Mouse (Mus musculus): ENCODE measurements around the gene Mecom.

Gene Mecom

GRCm38 (mm10) chr3:30353878-30354727, 193.7 kb downstream of the Mecom start:
- no peak for DNase-seq (ENCODE audit: low spot score)

GRCm38 (mm10) chr3:30349279-30349678, 198.5 kb downstream of the Mecom start:
- DNase-seq (ENCODE audit: low spot score): no peak

GRCm38 (mm10) chr3:30344151-30344550, 203.7 kb downstream of the Mecom start:
- DNase-seq (ENCODE audit: low spot score): no peak

DNA sequence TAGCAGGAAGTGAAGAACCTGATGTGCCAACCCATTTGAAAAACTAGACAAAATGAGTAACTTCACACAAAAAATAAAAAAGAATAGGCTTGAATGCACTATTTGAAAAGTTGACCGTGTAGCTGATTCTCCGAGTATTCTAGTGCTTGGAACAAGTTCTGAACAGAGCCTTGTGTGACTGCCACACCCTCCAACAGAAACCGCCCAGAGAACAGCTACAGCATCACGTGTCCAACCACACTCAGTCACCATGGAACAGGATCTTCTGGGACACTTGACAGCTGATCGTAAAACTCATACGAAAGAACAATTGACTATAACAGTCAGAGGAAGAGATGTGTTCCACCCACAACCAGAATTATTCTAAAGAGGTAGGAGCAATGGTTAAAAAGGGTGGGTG, 215.5 kb downstream of the Mecom start:
- no peak for DNase-seq (ENCODE audit: low spot score)

DNA sequence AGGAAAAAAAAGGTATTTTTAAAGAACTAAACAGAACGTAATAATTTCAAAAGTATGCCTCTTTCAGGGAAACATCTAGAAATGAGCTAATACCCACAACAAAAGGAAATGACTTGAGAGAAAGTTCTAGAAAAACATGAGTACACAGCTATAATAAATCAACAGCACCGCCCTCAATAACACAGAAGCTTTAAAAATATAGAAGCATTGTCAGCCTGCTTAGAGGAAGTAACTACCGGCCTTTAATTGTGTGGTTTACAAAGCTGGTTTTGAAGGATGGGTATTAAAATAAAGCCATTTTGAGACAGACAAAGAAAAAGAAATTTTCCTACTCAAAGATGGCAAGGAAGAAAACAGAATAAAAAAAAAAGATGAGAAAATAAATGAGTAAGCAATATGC, 217.3 kb downstream of the Mecom start:
- no peak for DNase-seq (ENCODE audit: low spot score)

DNA sequence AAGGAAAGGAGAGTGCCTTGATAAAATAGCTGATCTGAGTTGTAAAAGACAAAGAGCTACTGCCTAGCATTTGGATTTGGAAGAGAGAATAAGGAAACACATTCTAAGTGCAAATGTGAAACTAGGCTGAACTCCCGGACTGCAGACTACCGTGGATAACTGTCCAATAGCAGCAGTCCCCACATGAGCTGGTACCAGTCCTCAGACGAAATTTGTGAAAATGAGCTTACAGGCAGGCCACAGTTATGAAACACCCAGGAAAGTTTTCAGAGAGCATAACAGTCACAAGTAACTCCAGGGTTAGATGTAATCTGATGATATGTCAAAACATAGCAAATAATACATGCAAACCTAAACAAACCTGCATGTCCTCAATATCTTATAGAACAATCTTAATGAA, 217.8 kb downstream of the Mecom start:
- no peak for DNase-seq (ENCODE audit: low spot score)

- no peak for DNase-seq (ENCODE audit: low spot score)
Measured at GRCm38 (mm10) chr3:30314955-30315354, 232.9 kb downstream of the Mecom start.

DNA sequence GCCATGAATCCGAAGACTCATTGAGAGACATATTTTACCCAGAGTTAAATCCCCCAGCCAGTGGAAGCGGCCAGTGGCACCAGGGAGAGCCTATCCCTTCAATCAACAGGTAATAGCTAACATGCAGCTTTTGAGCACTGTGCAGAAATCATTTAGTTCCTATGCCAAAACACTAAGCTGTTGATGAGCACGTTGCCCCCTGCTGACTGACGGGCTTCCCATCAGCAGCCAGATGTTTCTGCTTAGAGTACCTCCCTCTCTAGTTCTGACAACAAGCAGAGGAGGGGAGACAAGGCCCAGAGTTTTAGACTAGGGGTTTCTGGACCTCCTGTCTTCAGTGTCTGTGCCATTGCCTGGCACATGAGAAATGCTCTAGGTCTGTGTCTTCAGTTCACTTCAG, 239.7 kb downstream of the Mecom start:
- DNase-seq (ENCODE audit: low spot score): no peak

- no peak for DNase-seq (ENCODE audit: low spot score)
Measured at GRCm38 (mm10) chr3:30307601-30308000, 240.2 kb downstream of the Mecom start.

- no peak for DNase-seq (ENCODE audit: low spot score)
Measured at GRCm38 (mm10) chr3:30306080-30306479, 241.7 kb downstream of the Mecom start.

- no peak for DNase-seq (ENCODE audit: low spot score)
Measured at GRCm38 (mm10) chr3:30299460-30299859, 248.3 kb downstream of the Mecom start.

GRCm38 (mm10) chr3:30294433-30294832, 253.4 kb downstream of the Mecom start:
- DNase-seq (ENCODE audit: low spot score): no peak

DNA sequence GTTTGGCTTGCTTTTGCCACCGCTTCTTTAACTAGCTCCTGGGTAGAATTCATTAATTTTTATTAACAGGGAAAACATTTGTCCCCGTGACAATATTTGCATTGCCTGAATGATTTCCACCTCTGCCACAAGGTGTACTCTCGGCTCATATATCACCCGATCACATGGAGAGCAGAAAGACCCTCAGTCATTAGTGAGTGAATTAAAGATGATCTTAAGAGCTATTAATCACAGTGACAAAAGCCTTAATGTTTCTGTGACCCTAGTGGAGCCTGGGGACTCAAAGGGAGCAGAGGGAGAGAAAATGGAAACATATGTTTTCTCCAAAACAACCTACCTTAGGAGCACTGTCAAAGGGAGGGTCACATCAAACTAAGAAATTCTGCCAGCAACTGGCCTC, 261.3 kb downstream of the Mecom start:
- no peak for DNase-seq (ENCODE audit: low spot score)

DNA sequence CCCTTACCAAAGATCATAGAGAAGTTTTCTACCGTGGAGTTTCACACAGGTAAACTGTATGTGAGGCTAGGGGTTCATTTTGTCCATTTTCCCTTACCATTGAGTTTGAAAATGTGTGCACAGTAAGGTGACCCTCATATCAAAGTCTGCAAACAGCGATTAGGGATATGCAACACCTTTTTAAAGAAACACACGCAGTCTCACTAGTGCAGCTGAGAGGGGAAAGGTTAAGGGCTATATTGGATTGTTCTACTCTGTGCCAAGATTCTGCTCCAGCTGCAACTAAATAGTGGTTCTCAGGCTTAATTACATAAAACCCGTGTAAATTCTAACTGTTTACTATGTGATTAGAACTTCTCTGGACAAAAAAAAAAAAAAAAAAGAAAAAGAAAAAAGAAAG, 263.7 kb downstream of the Mecom start:
- DNase-seq (ENCODE audit: low spot score): no peak

GRCm38 (mm10) chr3:30283562-30283961, 264.2 kb downstream of the Mecom start:
- no peak for DNase-seq (ENCODE audit: low spot score)

GRCm38 (mm10) chr3:30277569-30277968, 270.2 kb downstream of the Mecom start:
- no peak for DNase-seq (ENCODE audit: low spot score)

GRCm38 (mm10) chr3:30276099-30276498, 271.7 kb downstream of the Mecom start:
- DNase-seq (ENCODE audit: low spot score): no peak

- no peak for DNase-seq (ENCODE audit: low spot score)
Measured at GRCm38 (mm10) chr3:30269253-30269652, 278.6 kb downstream of the Mecom start.

GRCm38 (mm10) chr3:30260945-30261344, 286.9 kb downstream of the Mecom start:
- DNase-seq (ENCODE audit: low spot score): no peak

- no peak for DNase-seq (ENCODE audit: low spot score)
Measured at GRCm38 (mm10) chr3:30258421-30258820, 289.4 kb downstream of the Mecom start.

- DNase-seq (ENCODE audit: low spot score): no peak
Measured at GRCm38 (mm10) chr3:30257776-30258175, 290.0 kb downstream of the Mecom start.

- no peak for DNase-seq (ENCODE audit: low spot score)
Measured at GRCm38 (mm10) chr3:30256896-30257295, 290.9 kb downstream of the Mecom start.

DNA sequence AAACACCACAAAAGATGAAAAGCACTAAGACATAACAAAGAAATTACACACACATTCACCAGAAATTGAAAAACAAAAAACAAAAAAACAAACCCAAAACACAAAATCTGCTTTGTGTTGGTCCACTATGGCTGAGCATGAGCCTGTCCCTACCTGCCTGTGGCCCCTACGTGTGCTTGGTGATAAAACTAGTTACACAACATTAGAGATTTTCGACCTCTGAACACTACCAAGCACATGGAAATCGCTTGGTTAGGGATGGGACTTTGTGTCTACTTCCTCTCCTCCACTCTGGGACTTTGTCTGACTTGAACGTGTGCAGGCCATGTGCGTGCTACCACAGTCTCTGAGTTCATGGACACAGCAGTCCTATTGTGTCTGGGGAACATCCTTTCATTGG, 292.0 kb downstream of the Mecom start:
- DNase-seq (ENCODE audit: low spot score): no peak

DNA sequence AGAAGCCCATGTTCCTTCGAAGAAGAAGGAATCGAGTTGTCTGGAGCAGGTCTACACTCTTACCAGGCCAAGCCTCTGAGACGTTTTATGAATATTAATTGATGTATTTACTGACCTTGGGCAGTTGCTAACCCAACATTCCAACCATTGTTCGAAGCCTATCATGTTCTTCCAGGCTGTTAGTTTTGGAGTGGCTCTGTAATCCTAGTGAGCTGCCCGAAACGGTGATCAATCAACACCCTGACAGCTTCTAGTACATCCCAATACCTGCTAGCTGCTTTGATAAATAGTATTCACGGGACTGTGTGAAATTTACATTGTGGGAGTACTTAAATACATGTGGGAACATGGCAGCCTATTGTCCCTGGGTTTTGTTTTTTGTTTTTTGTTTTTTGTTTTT, 293.4 kb downstream of the Mecom start:
- no peak for DNase-seq (ENCODE audit: low spot score)
